Mouse (Mus musculus) hematopoietic stem cell, adult 5-6 weeks (primary cell): Measurements from ENCODE around the gene Rab31. TPM values are rescaled to one million over a fixed set of nuclear protein-coding genes. Genes with fewer than 3 reads are reported as not detected.

Source experiments
- ATAC-seq, 2 experiments: fragments of 125-278 bp in 1 of 2; replicated peaks in 1 of 2; 2 replicates each; pipeline ENCODE4 v1.8.0; 2016 to 2017; ENCODE audit warnings: inconsistent platforms in 2 of 2, mild to moderate bottlenecking in 2 of 2, moderate number of reproducible peaks in 2 of 2, low read depth in 1 of 2, moderate TSS enrichment in 1 of 2; ENCODE audit not compliant: low FRiP score in 2 of 2, poor library complexity in 2 of 2, severe bottlenecking in 2 of 2, insufficient read depth in 1 of 2, low TSS enrichment in 1 of 2
- total RNA-seq: library from RNA; stranded (forward); fragments of 172-1452, 232-1000 nt; gene quantifications from 2 replicates; pipeline ENCODE4 v1.2.3, GENCODE M21; 2017

Rab31 gene
- total RNA-seq, 1 experiment from 2014 or later, result 67.1 TPM

DNA sequence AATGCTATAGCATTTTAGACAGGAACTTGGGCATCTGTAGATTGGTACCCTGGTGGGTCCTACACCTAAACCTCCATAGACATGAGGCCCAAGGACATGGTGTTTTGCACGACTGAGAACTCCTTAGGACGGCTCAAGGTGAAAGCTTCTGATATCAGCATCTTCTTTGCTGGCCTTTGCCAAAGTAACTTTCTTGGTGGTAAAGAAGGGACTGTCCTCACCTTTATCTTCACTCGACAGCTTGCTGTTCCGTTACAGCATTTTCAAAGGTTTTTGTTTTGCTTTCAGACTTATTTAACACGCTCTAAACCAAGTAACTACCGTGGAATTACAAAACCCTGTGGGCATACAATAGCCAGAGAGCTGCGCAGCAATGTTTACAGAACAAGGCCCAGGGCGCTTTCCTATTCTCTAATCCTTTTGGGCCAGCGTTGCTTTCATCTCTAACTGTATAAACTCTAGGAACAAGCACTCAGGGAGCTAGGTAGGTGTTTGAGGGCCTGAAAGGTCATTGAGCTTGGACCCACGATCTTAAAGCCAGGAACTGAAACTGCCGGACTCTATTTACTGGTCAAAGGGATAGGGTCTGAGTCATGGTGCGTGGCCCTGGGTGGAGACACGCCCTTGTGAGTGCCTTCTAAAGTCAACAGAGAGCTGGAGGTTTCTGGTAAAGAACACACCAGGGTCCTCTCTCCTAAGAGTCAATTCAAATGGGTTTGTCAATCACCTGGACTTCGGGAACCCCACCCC lies 109.0 kb downstream of the Rab31 start:
- peak; percentile 12 to 45; a peak in 2 of 4 replicates for ATAC-seq

DNA sequence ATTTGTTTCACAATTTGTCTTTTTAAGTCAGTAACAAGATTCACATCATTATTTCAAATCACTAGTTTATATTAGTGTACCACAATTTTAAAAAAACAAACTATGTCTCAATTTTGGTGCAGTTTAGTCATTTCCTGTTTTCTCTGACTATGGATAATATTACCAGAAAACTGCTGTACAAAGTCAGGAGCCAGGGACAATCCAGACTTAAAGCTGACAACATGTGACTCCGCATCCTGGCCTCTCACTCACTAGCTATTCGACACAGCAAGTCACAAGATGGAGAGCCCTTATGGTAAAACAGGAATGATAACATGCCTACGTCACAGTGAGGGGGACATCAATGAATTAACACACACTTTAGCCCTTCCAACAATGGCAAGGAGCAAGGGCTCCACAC lies 109.9 kb downstream of the Rab31 start:
- no peak for ATAC-seq

DNA sequence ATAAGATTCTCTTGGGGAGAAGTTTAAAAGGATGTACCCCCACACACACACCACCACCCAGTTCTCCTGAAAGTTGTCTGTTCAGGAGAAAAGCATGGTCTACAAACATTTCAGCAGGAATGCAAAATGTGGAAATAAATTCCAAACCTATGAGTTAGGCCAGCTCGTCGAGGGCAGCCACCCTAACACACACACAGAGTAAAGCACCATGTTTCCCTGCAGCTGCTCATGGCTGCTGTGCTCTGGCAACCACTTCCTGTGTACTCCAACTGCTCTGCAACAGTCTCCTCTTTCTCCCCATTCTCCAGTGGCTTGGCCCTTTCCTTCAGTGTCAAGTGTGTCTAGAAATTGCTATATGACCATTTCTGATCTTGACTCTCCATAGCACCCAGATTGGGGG lies 114.1 kb downstream of the Rab31 start:
- no peak for ATAC-seq

DNA sequence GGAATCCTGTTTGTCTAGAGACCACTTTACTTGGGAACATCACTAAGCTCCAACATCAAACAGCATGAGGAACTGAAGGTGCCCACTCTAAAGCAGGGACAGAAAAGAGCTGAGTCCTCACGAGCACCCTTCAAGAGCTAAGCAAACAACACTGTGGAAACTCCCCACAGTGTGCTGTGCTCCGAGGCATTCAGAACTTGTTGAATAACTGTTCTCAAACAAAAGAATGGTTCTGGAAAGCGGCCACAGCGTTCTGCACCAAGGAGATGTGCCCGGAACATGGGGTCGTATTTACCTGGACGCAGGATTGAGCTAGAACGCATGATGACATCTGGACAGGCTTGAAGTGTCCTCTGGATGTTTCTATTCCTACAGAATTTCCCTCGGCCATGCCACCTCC lies 114.6 kb downstream of the Rab31 start:
- no peak for ATAC-seq

DNA sequence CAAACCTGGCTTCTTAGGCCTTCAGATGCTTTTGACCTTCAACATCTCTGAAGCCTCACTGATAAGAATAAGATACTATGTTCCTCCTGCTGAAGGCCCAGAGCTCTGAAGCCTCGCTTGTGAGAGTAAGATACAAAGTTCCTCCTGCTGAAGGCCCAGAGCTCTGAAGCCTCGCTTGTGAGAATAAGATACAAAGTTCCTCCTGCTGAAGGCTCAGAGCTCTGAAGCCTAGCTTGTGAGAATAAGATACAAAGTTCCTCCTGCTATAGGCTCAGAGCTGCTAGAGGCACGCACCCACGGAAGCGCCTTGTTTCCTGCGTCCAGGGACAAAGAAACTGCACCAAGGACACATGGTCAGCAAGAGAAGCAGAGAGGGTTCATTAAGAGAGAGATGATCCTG lies 115.8 kb downstream of the Rab31 start:
- ATAC-seq, result no peak

DNA sequence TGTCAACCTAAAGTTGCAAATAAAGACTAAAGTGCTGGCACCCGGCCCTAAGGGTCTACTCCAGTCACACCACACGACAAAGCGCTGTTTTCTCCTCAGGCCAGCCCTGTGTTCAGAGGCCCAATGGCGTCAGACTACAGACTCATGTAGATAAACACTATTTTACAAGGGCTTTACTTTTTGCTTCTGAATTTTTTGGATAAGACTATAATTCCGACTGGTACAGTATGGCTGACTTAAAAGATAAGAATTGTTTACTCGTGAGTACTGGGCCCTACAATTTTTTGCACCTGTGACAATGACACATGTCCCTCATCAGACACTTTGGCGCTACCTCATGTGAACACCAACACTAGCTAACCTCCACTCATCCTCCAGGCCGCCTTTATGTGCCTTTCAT lies 116.5 kb downstream of the Rab31 start:
- no peak for ATAC-seq

DNA sequence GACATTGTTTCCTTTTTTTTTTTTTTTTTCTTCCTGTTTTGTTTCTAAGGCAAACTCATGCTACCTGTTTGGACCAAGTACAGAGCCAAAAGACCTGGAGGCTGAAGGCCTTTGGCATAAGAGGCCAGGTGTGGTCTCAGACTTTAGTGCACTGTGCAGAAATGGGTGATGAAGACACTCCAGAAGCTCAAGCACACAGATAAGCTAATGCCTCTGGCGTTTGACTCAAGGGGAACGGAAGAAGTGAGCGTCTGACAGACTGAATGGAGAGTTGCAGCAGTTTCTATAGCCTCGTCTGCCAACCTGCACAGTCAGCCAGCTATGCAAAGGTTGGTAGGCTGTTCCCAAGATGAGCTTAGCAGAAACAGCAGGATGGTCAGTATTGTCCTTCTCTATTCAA lies 116.9 kb downstream of the Rab31 start:
- ATAC-seq, result no peak

DNA sequence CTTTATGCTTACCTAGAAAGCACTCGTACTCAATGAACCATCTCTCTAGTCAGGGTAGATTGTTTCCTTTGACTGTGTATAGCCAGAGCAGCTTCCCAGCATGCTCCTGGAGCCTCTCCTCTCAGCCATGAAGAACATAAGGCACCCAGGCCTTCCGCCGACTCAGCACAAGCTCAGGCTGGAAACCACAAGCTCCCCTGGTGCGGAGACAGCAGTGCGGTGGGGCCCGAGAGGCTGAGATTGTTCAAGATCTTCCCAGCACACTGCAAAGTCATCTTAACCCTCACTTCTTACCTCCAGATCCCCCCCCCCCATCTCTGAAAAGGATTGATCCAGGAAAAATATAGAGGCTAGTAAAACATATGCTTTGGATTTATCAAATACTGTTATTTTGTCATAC lies 122.0 kb downstream of the Rab31 start:
- ATAC-seq, result no peak

DNA sequence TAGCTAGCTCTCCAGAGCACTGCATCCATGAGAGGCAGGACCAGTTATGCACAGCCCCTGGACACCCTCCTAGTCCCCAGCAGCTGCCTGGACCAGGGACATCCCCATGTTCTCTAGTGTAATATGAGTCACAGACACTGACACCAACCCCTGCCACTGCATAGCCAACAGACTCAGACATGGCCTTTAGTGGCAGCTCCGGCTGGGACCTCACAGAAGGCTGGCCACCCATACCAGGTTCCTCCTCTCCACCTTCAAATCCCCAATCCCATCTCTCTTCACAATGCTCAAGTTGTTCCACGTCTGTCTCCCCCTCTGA lies 123.4 kb downstream of the Rab31 start:
- no peak for ATAC-seq

DNA sequence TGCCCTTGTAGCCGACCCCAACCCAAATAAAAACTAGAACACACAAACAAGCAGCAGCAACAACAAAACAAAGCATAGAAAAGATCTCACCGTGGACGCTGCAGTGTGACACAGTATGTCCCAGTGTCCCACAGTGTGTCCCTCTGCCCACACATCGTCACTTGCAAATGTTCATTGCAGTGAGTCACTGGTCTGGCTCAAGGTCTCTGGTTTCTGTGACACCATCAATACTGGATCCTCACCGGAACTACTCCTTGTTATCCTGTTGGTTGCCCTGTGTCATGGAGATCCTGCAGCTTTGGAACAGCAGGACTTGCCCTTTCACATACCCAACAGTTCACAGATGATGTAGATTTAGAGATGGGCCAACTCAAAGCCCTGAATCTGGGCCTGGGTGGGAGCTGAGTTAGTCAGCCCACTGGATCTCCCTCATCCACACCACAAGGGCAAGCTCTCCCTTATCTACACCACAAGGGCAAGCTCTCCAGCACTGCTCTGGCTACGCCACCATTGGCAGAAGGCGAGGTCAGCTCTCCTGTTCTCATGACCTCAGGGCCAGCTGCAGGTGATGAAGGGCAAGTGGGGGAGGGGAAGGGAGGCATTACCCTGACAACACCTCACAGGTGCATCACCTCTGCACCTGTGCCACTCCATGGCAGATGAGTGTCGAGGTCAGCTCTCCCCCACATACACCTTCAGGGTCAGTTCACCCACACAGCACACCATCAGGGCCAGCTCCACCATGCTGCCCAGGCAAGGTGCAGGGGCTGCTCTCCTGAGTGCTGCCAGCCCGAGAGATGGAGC lies 124.0 kb downstream of the Rab31 start:
- ATAC-seq, result no peak

DNA sequence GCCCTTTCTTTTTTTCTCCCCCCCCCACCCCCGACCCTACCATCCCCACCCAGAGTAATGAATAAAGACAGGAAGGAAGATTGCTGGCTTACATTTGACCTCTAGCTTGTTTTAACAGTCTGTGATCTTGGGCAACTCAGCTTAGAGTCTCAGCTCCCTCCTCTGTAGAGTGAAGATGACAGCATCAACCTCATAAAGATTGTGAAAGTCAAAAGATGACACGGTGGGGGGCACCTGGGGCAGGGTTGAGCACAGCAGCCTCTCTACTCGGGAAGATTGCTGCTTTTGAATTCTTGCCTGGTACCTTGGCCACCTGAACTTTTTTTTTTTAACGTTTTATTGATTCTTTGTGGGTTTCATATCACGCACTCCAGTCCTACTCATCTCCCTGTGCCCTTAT lies 124.6 kb downstream of the Rab31 start:
- no peak for ATAC-seq

DNA sequence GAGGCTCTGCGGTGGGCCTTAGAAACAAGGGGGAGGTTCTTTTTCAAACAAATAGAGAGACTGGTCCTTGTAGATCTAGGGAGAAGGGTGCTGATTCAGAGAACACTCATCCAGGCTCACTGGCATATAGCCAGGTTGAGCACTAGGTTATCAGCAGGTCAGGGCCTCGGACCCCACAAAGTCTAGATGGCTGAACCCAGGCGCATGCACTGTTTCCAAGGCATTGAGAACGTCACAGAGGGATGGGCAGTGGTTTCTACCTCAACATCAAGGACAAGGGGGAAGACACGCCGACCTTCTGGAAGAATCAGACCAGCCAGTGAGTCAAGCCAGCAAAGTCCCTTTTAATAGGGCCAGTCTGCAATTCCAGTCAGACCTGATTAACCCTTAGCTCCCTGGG lies 125.3 kb downstream of the Rab31 start:
- ATAC-seq, result no peak

DNA sequence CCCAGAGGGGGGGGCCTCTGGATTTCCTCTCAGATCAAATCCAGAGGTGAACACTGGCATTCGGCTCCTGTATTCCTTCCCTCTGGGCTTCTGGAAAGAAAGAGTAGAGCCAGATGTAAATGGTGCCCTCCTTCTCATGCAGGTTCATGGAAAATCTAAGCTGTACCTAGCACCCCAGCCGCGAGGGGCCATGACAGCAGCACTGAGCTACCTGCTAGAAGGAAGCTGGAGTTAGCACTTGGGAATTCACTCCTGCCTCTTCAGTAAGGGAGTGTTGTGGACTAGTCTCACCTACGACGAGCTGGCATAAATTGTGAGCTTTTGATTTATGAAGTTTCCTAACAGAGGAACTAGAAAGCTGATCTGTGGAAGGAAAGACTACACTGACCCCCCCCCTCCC lies 129.0 kb downstream of the Rab31 start:
- no peak for ATAC-seq

DNA sequence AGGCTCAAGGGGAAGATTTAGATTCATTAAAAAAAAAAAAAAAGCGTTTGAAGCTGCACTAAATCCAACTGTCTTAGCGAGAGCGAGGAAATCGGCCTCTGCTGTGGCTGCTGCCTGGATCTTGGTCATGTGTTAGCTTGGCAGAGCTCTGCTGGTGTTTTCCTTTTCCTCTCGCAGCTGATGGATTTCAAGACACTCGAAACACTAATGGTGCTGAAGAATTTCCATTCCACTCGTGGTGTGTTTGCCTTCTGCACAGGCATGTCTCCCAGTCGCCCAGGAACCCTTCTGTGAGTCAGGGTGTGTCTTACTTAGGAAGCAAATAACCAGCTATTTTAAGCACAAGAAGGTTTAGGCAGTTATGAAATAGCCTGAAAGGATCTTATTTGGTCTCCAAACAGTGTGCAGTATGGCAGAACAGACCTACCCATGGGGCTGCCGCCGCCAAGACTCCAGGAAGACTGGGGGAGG lies 129.5 kb downstream of the Rab31 start:
- ATAC-seq, result peak in 1 of 2 experiments; percentile 13; a peak in 1 of 4 replicates

DNA sequence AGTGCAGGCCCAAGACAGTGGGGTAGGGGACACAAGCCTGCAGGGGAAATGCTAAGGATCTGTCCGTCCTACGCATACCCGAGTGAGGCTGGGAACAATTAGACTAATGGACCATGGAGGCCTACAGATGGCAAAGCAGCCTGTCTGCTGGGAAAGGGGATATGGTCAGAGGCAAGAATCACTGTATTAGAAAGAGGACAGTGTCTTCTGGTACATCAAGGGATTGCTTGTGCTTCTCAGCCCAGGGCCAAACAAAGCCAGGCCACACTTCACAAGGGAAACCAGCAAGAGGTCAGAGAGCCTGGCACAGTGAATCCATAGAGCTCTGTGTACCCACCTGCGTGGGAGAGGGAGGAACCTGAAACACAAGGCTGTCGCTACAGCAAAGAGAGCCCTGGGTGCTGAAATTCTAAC lies 130.0 kb downstream of the Rab31 start:
- no peak for ATAC-seq

DNA sequence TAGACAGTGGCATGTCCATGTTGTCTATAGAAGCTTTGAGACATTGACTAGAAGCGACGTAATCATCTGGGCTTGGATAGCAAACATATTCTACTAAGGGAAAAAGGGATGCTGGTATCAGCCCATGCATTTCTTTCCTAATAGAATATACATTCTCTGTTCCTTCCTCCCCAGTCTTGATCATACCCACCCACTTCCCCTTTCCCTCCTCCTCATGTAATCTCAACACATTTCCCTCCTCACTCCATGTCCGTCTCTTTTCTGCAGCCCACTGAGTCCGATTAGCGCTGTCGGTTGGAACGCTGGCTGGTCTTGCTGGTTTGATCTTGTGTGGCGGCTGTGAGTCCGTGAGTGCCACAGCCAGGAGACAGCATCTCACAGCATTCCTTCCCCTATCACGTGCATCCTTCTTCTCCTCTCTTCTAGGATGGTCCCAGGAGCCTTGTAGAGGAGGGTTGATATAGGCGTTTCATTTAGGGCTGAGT lies 130.8 kb downstream of the Rab31 start, which contains the start of gene Txndc2:
Gene Txndc2 (minus strand): TSS at position 435 of the 485 bp plus-strand sequence.
- ATAC-seq, result no peak

DNA sequence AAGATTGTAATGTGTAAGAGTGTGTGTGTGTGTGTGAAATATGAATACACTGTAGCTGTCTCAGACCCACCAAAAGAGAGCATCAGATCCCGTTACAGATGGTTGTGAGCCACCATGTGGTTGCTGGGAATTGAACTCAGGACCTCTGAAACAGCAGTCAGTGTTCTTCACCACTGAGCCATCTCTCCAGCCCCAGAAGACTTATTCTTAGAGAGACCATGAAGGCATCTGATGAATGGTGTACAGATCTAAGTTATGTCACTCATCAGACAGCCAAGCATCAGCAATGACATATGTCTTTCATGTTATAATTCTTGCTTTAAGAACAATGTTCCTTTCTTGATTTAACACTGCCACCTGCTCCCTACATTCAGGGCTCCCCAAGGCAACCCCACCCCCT lies 133.4 kb downstream of the Rab31 start:
- ATAC-seq, result no peak

DNA sequence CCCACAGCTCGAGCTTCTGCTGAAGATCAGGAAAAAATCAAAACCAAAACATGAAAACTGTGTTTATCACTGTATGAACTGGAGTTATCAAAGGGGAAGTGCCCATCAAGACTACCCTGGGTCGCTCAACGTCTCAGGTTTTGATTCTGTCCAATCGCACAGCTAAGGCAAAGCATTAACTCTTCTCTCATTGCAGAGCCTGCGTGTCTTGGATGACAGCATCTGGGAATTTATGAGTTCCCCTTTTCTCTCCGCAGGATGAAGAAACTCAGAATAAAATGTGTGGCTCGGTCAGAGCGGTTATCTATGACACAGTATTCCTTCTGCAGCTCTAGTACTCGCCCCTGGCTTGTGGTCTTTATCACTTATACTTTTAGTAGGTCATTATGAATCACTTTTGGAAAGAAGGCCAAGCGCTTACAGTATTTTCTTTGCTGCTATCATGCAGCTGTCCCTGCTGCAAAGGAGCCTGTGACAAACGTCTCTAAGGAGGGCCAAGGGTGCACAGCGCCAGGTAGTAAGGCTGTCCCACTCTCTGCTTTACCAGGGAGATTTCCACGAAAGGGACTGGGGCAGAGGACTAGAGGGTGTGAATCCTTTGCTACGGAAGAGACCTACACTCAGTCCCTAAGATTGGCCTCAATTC lies 136.7 kb downstream of the Rab31 start:
- ATAC-seq, result peak; percentile 96 to 97
